Mouse (Mus musculus) left cerebral cortex, adult 11 months (tissue): ENCODE results near the gene Tyw3.
A peak's percentile ranks its signal among the peaks of the same experiment; 100 is the strongest.
"Not testable (repeated sequence)": the region's sequence is repeated elsewhere in the genome, so short reads cannot be mapped to it uniquely, and the experiment has no call there.

Experiments used
- DNase-seq: peaks from one replicate; pipeline ENCODE4 v3.0.0; 2022; ENCODE audit warnings: low spot score

Gene Tyw3

DNA sequence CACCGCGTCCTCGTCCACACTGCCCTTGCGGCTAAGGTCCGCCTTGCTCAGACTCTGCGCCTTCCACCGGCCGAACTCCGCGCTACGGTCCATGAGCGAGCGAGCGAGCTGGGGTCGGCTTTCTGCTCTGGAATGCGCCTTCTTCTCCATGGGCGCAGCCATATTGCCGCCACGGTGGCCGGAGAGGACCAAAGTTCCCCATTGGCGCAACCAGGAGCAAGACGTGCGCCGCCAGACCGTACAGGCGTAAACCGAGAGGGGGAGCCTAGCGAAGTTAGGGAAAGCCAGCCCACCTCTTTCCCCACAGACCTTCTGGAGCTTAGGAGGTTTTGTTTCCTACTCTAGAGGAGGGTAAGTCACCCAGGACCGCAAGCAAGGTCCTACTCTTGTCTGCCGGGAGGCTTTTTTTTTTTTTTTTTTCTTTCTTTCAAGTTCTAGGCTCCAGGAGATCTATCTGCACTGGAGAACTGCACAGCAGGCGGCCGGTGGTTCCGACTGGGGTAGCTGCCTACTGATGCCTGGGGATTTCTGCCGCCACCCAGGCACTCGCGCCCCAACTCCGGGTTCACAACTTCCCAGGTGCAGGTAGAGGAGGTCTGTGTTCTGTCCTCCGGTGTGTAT lies at the start of gene Tyw3:
Gene Tyw3, minus strand, starts transcription at position 171 of the 621 bp plus-strand sequence.
- DNase-seq: peak; percentile 93

DNA sequence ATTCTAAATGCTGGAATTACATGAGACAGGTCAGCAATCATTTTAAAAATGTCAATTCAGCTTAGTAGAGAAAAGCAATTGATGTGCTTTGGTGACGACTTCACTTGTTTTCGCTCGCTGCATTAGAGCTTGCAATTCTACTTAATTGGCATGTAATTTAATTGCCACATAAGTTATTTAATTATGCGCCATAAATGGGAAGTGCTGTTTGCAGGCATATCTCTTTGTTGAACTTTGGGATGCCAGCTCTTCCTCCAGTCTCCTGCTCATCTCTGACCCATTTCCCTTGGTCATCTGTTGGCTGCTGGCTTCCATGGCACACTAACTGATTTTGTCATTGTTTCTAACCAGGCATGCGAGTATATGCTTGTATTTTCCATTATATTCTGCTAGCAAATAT lies 36.2 kb upstream of the Tyw3 start:
- no peak for DNase-seq

DNA sequence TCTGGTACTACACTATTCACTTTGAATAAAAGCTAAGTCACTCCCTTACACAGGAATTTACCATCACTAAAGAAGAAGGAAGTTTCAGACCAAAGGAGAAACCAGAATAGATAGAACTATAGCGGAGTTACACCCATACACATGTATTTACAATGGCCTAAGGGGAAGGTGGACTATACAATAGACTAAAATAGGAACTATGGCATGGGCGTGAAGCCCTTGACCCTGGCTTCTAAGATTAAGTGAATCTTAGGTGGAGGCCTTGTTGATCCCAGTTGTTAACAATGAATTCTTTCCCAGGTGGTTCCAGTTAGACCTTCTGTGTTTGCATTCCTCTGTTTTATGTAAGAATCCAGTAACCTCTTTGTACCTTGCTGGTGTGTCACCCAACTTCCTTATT lies 34.4 kb upstream of the Tyw3 start:
- DNase-seq: not testable (repeated sequence)

DNA sequence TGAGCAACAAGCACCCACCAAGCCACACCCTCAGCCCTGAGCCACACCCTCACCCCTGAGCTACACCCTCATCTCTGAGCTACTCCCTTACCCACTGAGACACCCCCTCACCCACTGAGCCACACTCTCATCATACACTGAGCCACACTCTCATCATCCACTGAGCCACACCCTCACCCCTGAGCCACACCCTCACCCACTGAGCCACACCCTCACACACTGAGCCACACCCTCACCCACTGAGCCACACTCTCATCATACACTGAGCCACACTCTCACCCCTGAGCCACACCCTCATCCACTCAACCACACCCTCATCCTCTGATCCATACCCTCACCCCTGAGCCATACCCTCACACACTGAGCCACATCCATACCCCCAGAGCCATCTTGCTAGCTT lies 31.4 kb upstream of the Tyw3 start:
- no peak for DNase-seq

DNA sequence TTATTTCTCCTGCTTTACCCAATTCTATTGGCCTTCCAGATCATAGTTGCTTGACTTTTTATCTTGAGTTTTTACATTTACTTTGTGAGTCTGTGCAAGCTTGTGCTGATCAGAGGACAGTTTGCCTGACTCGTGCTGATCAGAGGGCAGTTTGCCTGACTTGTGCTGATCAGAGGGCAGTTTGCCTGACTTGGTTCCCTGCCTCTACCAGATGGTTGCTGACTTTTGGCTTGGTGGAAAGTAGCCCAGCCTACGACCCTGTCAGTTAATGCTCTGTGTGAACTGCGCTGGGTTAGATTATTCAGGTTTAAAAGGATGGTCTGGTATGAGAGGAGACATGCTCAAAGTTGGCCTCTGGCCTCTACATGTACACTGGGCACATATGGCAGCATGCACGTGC lies 19.2 kb upstream of the Tyw3 start:
- no peak for DNase-seq

DNA sequence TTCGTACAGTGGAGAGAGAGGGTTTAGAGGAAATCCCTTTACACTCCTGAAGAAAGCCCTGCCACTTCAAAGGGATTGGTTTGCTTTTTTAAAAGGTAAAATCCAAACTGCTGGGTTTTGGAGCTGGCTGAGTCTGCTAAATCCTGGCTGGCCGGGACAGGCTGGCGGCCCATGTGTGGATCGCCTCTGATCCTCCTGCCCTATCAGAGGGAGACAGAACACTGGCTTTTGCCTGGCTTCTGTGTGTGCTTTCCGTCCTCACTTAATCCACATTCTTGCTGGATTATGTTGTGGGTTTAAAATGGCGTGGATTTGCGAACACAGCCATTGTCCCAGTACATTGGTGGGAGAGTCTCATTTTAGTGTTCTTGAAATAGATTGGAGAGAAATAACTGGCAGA lies 18.4 kb upstream of the Tyw3 start:
- DNase-seq: no peak

DNA sequence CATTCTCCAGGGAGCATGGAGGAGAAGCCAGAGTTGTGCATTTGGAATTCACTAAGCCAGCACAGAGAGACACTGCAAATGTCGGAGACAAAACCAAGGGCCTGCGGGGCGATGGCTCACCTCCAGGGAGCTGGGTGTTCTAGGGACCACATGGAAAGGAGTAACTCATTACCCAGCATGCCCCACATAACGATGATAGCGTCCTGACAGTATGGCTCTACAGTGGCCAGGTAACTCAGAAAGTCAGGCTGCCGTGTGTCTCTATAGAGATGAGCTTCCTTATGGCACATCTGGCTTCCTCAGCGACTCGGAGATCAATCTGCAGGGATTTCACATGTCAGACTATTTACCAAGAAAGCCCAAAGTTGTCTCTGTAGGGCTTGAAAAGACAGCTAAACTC lies 17.9 kb upstream of the Tyw3 start:
- no peak for DNase-seq

DNA sequence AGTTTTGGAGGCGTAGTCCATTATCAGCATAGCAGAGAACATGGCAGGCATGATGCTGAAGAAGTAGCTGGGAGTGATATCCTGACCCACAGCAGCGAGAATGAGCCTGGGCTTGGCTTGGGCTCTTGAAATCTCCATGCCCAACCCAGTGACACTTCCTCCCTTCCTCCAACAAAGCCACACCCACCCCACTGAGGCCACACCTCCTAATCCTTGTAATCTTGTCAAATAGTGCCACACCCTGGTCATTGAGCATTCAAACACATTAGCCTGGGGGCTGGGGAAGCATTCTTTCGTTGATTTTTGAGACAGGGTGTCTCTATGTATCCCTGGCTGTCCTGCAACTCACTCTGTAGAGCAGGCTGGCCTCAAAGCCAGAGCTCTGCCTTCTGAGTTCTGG lies 15.0 kb upstream of the Tyw3 start:
- no peak for DNase-seq

DNA sequence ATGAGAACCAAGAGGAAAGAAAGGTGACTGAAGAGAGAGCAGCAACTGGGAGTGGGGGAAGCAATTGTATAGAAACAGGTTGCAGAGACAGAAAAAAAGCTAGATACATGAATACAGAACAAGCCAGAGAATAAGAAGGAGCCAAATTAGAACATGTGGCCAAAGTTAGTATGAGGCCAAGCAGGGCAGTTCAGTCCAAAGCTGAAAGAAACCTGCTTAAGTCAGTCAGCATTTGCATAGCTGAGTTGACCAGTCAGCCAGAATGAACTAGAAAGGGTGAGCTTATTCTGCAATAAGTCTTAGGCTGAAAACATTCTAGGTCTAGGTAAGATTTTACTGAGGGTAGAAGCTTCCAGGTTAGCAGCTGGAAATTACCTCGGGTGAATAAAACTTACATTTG lies 11.0 kb upstream of the Tyw3 start:
- DNase-seq: no peak

DNA sequence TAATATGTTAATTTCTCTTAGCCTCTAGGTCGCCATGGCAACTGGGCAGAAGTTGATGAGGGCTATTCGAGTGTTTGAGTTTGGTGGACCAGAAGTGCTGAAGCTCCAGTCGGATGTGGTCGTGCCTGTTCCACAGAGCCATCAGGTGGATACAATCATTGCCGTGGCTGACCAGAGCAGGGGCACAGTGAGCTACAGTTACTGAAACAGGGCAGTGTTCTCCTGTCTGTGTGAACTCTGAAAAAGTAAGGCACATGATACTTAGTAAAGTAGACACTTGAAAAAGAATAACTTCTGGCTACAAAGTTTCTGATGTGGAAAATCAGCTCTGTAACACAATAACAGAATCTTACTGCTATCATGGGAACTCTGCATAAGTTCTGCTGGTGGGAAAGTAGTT lies 8.0 kb upstream of the Tyw3 start:
- no peak for DNase-seq

DNA sequence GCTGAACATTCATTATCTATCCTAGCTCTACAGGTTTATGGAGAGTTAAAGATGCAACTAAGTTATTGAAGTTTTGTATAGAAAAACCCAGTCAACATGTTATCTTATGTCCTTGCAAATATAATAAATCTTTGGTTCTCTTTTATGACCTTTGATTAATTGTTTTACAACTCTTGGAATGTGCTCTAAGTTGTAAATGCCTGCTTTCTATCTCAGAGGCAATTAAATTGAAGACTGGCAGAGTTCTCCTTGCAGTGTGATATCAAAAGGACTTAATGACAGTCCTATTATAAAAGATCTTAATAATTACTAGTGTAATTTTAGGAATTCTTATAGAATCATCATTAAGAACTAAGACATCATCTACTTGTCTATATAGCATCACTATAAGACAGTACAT lies 5.2 kb upstream of the Tyw3 start:
- no peak for DNase-seq

DNA sequence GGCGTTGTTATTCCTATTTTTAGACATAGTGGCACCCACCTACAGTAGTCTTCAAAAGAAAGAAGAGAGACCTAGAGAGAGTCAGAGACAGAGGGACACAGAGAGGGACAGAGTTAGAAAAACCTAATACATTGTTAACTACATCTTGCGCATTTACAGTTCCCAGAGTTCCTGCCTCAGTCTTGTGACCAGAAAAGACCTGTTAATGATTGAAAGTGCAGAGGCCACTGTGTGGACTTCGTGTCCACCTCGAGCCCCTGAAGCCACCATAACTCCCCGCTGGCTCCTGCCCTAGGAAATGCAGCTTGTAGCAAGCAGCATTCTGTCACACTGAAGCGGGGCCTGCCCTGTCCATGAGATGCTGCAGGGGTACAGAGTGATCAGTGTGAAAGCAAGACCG lies 657 bp upstream of the Tyw3 start:
- DNase-seq: no peak

DNA sequence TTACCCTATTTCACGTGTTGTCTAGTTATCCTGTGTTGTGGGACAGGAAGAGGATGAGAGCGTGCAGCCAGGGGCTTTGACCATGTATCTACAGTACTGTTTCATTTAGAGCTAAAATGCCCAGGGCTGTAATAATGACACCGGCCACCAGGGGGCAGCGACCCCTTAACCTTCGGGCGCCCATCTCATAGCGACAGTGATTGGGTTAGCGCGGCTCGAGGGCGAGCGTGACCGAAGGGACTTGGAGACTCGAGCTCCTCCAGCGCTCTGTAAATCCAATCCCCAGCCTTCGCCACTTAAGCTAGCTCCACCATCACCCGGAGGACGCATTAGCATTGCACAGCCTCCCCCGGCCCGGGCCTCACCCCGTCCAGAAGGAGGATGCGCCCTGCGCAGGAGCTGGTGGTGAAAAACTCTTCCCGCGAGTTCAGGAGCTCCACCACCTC lies 393 bp downstream of the Tyw3 start, which contains the start of gene Cryz:
Gene Cryz, plus strand, starts transcription at position 224 of the 446 bp plus-strand sequence.
- peak; percentile 87 for DNase-seq

DNA sequence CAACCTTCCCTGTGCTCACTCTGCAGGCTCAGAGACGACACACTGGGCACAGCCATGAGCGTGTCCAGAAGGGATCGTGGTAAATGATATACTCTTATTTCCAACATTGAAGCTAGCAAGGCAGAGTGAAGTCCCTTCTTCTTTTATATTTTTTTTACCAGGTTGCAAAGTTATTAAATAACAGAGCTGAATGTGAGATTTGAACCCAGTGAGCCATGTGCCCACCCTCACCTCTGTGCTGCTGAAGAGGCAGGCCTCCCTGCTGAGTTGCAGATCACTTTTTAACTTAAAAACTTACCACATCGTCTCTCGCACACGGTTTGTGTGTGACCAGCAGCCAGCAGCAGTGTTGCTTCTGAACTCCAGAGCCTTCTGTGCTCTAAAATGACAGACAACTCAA lies 2.7 kb downstream of the Tyw3 start:
- DNase-seq: no peak

DNA sequence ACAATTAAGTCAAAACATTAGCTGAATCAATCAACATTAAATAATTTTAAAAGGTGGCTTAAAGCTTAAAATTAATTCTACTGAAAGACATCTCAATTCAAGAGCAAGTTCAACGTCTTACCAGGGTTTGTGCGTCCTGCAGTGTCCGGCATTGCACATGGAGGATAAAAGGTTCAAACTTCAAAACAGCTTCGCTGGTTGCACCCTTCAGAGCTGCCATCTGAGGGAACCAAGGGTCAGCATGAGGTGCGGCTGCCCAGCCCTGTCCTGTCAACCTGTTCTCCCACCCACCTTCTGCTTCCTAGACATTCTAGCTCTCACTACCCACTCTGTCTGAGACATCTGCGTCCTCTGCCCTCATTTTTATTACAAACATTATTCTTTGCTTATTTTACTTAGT lies 3.3 kb downstream of the Tyw3 start:
- no peak for DNase-seq

DNA sequence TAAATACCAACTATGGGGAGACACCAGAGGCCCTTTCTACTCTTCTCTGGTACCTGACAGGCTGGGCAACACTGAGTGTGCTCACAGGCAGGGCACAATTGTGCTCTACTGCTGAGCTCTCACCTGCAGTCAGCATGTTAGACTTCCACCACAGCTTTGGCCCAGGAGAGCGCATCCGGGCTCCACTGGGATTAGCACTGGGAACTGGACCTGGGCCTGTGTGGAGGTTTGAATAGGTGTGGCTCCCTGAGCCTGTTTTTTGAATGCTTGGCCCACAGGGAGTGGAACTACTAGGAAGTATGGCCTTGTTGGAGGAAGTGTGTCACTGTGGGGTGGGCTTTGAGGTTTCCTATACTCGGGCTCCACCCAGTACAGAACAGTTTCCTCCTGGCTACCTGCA lies 5.3 kb downstream of the Tyw3 start:
- DNase-seq: no peak

DNA sequence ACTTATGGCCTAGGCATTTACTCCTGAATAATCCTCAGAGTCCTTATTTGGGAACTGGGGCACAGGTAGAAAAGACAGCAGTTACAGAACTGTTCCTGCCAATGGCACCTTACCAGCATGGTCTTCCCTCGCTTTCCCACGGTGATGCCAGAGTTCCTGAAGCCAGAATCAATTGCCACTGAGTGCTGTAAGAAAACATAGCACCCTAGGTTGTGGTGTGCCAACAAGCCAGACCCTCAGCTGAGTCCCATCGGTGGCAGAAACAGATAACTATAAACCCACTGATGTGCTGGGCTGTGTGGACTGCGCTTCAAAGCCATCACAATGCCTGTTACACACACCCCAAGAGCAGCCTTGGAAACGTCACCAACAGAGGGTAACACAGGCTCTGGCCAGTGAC lies 5.9 kb downstream of the Tyw3 start:
- DNase-seq: no peak

DNA sequence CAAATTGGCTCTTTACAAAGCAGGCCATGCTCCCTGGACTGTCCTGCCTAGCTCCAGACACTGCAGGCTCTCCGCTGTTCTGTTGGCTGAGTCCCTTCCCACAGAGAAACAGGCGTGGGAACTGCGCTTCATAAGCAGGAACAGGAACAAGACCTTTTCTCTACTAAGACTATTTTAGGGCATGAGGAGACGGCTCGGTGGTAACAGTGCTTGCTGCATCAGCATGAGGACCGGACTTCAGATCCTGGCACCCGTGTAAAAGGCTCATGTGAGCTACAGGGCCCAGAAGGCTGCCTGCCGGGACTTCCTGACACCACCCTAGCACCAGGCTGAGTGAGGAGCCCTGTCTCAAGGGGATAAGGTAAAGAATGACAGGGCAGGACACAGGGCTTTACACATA lies 12.6 kb downstream of the Tyw3 start:
- no peak for DNase-seq

DNA sequence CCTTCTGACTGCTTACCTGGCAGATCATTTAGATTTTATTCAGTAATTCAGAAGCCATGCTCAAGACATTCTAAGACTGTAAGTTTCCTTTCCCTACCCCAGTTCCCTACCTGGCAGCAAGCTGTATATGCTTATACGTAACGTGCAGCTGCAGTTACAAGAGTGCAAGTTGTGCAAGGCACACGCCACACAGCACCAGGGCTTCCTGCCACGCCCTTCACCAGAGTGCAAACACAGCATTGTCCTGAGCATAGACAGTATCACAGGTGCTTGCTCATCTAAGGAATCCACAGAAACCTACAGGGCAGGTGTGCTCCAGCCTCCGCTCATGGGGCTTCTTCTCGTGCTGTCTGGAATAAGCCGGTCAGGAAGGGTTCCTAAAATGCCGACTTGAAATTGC lies 19.0 kb downstream of the Tyw3 start:
- DNase-seq: no peak

DNA sequence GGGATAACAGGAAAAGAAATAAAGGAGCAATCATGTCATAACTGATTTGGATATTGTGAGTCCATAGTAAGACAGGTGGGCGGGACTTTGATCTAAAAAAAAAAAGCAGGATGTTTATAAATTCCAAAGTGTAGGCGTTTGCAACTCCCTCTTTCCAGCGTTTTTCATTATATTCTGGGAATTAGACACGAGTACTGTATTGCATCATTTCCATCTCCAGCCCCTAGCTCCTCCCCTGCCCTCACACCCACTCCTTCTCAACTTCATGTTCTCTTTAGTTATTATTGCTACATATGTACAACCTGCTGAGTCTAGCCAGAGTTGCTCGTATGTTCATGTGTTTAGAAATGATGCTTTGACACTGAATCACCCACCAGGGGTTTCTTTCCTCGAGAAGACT lies 23.2 kb downstream of the Tyw3 start:
- DNase-seq: no peak

DNA sequence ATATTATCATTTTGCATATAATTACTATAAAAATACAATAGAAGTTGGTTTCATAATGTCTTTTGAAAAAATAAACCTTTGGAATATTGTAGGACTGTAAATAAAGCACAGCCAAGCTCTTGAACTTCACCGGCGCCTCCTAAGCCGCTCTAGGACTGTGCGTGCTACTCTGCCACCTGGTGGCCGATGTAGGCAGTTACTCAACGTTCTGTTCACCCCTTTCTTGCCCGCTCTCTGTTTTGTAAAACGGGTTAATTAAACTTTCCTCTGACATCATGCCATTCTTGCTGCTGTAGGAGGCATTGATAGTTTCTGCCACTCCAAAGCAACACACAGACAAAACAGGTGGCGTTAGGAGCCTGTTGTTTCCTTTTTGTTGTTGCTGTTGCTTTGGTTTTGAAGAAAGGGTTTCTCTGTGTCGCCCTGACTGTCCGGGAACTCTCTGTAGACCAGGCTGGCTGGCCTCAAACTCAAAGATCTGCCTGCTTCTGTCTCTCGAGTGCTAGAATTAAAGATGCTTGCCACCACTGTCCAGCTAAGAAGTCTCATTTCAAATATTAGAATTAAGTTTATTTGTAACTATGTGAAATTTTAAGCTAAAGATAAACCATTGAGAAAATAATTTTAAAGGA lies 24.4 kb downstream of the Tyw3 start:
- no peak for DNase-seq

DNA sequence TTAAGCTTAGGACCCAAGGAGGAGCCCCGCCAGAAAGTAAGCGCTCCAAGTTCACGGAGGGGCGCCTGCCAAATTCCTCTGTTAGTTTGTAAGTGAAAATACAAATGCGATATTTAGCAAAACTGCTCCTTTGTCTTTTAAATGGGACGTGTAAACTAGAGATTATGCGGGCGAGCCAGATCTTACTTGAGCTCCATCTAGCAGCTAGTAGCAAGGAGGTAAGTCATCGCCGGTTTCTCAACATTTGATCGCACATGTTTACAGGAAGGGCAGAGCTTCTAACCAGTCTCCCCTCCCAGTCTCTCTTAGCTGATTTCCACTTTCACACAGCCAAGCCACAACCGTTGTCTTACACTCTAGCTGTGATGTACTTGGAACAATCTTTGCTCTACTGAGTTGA lies 26.1 kb downstream of the Tyw3 start:
- DNase-seq: no peak

DNA sequence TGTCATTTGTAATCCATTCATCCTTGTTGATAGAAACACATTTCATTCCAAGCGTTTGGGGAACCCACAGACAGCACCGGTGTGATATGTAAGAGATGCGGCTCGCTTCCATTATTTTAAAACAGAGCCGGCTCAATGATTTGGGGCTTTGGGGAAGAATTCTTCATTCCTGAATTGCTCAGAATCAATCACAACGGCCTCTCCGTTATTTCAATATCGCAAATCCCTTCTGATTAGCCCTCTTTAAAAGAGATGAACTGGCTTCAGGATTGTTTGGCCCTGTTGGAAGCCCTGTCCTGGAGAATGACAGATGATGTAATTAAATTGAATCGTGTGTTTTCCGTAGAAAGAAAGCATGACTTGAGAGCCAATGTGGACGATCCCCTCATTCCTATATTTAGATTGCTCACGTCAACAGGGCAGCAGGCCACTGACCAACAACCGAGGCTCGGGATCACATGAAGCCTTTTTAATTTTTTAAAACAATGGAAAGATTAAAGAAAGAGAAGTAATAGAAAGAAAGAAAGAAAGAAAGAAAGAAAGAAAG lies 26.8 kb downstream of the Tyw3 start:
- no peak for DNase-seq

DNA sequence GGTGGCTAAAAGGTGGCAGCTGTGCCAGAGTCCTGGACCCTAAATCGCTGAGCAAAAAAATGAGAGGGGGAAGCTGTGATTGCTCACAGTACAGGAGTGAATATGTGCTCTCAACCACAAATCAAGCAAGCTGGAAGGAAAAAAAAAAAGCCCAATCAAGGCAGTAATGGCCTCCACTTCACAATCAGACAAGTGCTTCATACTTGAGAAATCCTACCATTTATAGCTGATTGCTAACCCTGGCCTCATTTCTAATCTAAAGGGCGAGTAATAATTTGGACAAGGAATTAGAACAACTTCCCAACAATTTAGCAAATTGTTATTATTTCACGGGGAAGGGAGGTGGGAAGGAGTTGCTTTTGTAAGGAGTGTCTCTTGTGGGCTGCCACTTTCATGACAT lies 31.5 kb downstream of the Tyw3 start:
- no peak for DNase-seq
